Mouse (Mus musculus) heart, embryonic 10.5 days (tissue): Measurements from ENCODE around the gene C87436. TPM values are rescaled to one million over a fixed set of nuclear protein-coding genes. Genes with fewer than 3 reads are reported as not detected.

ENCODE experiments used
- DNase-seq: peaks from one replicate; pipeline ENCODE4 v3.0.0-alpha.2; 2017; ENCODE audit warnings: low spot score
- H3K27ac ChIP-seq: fragments of 300-500 bp; sonication (generic); 2 replicates; pipeline ENCODE4 v1.5.1; 2016; ENCODE audit warnings: mild to moderate bottlenecking
- H3K27me3 ChIP-seq: fragments of 300-500 bp; sonication (generic); 2 replicates; pipeline ENCODE4 v1.6.1; 2016; ENCODE audit warnings: mild to moderate bottlenecking; ENCODE audit not compliant: poor library complexity, insufficient read depth, severe bottlenecking
- H3K36me3 ChIP-seq: fragments of 300-500 bp; sonication (generic); 2 replicates; pipeline ENCODE4 v1.6.1; 2016; ENCODE audit warnings: mild to moderate bottlenecking, moderate library complexity
- H3K4me1 ChIP-seq: fragments of 300-500 bp; sonication (generic); 2 replicates; pipeline ENCODE4 v1.6.1; 2016; ENCODE audit warnings: mild to moderate bottlenecking
- H3K4me3 ChIP-seq: fragments of 300-500 bp; sonication (generic); 2 replicates; pipeline ENCODE4 v1.5.1; 2016; ENCODE audit warnings: mild to moderate bottlenecking, moderate library complexity
- H3K9me3 ChIP-seq: fragments of 300-500 bp; sonication (generic); 2 replicates; pipeline ENCODE4 v1.6.1; 2016; ENCODE audit warnings: mild to moderate bottlenecking, moderate library complexity
- WGBS: fragments of 180-500 bp; shearing (Covaris S2); methylation state at CpG from one replicate; pipeline ENCODE4 v1.1.7; 2016; 5-methylcytosine and 5-hydroxymethylcytosine counted together
- polyA plus RNA-seq: library from polyadenylated mRNA; unstranded; fragments of >200 nt; fragmentation: Nextera tagmentation; extraction: Ambion mirVana; gene quantifications from 2 replicates; pipeline ENCODE4 v1.2.1, GENCODE M21; 2016

Gene C87436
- polyA plus RNA-seq, 1 experiment from 2014 or later: 18.0 TPM

DNA sequence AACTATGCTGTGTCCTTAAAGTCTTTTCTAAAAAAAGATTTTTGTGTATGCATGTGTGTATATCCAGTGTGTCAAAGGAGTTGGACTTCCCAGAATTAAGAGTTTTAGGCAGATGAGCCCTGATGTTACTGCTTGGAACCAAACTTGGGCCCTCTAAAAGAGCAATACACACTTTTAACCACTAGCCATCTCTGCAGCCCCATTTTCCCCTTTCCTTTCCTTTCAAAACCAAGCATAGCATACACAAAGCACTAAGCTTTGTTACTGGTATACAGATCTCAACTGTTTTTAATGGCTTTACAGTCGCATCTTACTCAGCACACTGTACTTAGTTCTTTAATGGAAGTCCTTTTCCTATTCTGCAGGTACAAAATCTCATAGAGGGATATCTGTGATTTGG lies 1.4 kb downstream of the C87436 start:
- DNase-seq: peak; percentile 57
- peaks cover 30% of the 10 kb centered on the region for H3K36me3 ChIP-seq
- peaks cover 9% of the 10 kb centered on the region; the same call in 1 of the 2 replicates for H3K4me1 ChIP-seq
- WGBS: 91% methylated on average over 1 of the region's 1 CpGs
- peak overlapping the region; percentile 99; the same call in 1 of the 2 replicates for H3K27ac ChIP-seq
- no peaks in the 10 kb centered on the region for H3K27me3 ChIP-seq
- H3K9me3 ChIP-seq: no peaks in the 10 kb centered on the region
- peak overlapping the region; percentile 90 for H3K4me3 ChIP-seq

DNA sequence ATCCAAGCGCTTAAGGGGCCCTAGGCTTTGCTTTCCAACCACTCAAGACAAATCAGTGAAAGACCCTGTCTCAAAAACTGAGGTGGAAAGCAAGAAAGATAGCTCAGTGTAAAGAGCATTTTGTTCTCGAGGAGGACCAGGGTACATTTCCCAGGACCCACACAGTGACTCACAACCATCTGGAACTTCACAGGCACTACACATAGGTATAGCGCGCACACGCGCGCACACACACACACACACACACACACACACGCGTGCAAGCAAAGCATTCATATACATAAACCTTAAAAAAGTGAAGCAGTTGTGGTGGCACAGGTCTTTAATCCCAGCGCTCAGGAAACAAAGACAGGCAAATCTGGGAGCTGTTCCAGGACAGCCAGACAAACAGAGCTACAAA lies 3.4 kb downstream of the C87436 start:
- Histone ChIP-seq H3K36me3 (peaks cover 29% of the 10 kb centered on the region), H3K4me3 (no peak overlapping the region), H3K4me1 (peaks cover 9% of the 10 kb centered on the region; the same call in 1 of the 2 replicates), H3K27ac (no peak overlapping the region), H3K27me3 (no peaks in the 10 kb centered on the region), H3K9me3 (no peaks in the 10 kb centered on the region)
- peak; percentile 61 for DNase-seq
- WGBS: 94% methylated on average over 10 of the region's 10 CpGs

DNA sequence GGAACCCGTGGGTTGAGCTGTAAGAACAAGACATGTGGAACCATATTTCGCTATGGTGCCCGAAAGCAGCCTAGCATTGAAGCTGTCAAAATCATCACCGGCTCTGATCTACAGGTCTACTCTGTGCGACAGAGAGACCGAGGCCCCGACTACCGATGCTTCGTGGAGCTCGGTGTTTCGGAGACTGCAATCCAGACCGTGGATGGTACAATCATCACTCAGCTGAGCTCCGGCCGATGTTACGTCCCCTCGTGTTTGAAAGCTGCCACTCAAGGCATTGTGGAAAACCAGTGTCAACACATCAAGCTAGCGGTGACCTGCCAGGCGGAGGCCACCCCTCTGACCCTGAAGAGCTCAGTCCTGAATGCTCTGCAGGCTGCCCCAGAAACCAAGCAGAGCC lies 7.4 kb downstream of the C87436 start:
- Histone ChIP-seq H3K4me1 (no peaks in the 10 kb centered on the region), H3K27me3 (no peaks in the 10 kb centered on the region), H3K27ac (no peak overlapping the region), H3K4me3 (no peak overlapping the region), H3K9me3 (no peaks in the 10 kb centered on the region), H3K36me3 (peaks cover 57% of the 10 kb centered on the region)
- WGBS: 88% methylated on average over 18 of the region's 18 CpGs
- peak; percentile 68 for DNase-seq

DNA sequence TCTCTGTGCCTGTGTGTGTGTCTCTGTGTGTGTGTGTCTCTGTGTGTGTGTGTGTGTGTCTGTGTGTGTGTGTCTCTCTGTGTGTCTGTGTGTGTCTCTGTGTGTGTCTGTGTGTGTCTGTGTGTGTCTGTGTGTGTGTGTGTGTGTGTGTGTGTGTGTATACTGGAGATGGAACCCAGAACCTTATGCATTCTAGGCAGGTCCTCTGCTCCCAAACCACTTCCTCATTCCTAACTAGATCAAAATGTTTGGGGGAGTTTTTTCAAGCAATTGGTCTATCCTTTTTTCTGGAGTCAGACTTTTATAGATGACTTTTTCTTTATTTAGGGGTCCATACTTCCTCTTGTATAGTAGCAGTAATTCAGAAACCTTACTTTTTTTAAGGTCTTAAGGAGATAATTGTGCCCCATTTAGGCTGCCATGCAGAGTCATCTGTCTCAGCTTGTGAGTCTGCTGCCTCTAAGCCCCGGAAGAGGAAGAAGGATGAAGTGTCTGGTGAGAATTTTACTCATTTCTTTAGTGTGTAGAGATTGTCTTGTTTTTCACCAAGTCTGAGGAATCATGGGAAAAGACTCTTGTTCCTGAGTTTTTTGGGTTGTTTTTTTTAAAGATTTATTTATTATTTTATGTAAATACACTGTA lies 8.9 kb downstream of the C87436 start:
- H3K4me1 ChIP-seq: no peaks in the 10 kb centered on the region
- no peaks in the 10 kb centered on the region for H3K27me3 ChIP-seq
- H3K4me3 ChIP-seq: no peak overlapping the region
- WGBS: 90% methylated on average over 1 of the region's 1 CpGs
- DNase-seq: no peak
- no peaks in the 10 kb centered on the region for H3K9me3 ChIP-seq
- peaks cover 65% of the 10 kb centered on the region for H3K36me3 ChIP-seq
- H3K27ac ChIP-seq: no peak overlapping the region

DNA sequence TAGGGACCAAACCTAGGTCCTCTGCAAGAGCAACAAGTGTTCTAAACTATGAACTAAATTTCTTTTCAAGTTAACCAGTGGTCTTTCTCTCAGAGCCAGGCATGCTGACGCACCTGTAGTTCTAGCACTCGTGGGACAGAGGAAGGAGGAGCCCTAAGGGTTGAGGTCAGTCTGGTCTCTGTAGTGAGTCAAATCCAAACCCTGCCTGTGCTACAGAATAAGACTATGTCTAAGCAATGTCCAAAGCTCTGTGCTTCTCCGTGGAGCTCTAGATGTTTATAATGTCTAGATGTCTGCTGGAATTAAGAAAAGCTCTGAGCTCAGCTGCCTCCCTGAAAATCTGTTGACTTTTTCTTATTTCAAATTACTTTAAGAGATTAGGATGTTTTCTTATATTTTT lies 18.6 kb downstream of the C87436 start:
- peaks cover 69% of the 10 kb centered on the region for H3K36me3 ChIP-seq
- H3K4me3 ChIP-seq: no peak overlapping the region
- no peaks in the 10 kb centered on the region for H3K27me3 ChIP-seq
- no peak for DNase-seq
- H3K4me1 ChIP-seq: no peaks in the 10 kb centered on the region
- no peak overlapping the region for H3K27ac ChIP-seq
- 88% methylated on average over 3 of the region's 3 CpGs for WGBS
- no peaks in the 10 kb centered on the region for H3K9me3 ChIP-seq

DNA sequence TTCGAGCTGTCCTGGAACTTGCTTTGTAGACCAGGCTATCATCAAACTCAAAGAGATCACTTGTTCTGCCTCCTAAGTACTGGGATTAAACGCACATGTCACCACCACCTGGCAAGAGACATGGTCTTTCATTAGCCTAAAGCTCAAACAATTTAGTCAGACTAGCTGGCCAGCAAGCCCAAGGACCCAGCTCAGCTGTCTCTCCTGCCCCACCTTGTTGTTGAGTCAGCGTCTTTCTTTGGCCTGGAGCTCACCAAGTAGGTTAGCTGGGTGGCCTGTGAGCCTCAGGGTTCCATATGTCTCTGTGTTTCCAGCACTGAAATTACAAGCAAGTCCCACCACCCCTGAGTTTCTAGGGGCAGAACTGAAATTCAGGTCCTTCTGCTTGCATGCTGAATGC lies 24.9 kb downstream of the C87436 start:
- no peaks in the 10 kb centered on the region for H3K27me3 ChIP-seq
- no peak overlapping the region for H3K27ac ChIP-seq
- H3K4me3 ChIP-seq: no peak overlapping the region
- H3K4me1 ChIP-seq: no peaks in the 10 kb centered on the region
- 94% methylated on average over 3 of the region's 3 CpGs for WGBS
- H3K9me3 ChIP-seq: no peaks in the 10 kb centered on the region
- peaks cover 65% of the 10 kb centered on the region for H3K36me3 ChIP-seq
- no peak for DNase-seq

DNA sequence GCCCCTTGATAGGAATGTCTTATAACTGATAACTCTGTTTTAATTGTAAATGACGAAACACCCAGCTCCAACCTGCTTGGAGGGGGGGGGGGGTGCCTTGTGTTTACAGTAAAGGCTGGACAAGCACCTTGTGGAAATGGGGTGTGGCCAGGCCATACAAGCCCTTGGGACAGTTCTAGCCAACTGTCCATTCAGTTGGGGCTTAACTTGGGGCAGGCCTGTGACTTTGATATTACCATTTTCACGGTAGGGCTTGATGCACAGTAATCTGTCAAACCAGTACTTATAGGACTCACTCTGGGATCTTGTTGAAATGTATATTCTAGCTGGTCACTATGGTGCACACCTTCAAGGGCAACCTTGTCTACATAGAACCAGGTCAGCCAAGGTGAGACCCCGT lies 33.1 kb downstream of the C87436 start:
- H3K27ac ChIP-seq: peak overlapping the region; percentile 91
- DNase-seq: no peak
- peak overlapping the region; percentile 57; the same call in 1 of the 2 replicates for H3K4me3 ChIP-seq
- H3K4me1 ChIP-seq: peaks cover 41% of the 10 kb centered on the region
- 79% methylated on average over 3 of the region's 3 CpGs for WGBS
- H3K36me3 ChIP-seq: peaks cover 31% of the 10 kb centered on the region
- no peaks in the 10 kb centered on the region for H3K27me3 ChIP-seq
- no peaks in the 10 kb centered on the region for H3K9me3 ChIP-seq

DNA sequence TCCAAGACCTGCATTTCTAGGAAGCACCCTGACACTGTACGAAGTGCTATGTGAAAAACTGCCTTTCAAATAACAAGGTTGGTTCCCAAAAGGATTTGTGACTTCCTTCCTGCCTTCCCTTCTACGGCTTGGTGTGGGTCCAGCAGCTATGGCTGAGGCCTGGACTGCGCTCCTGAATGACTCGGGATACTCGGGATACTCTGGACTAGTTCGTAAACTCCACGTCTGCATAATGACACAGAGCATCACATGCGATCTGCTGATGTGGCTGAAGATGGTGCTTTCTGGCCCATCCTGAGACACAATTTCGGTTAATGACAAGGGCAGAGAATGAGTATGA lies 33.6 kb downstream of the C87436 start:
- DNase-seq: no peak
- peaks cover 44% of the 10 kb centered on the region for H3K4me1 ChIP-seq
- H3K9me3 ChIP-seq: no peaks in the 10 kb centered on the region
- no peaks in the 10 kb centered on the region for H3K27me3 ChIP-seq
- 25% methylated on average over 9 of the region's 9 CpGs for WGBS
- H3K36me3 ChIP-seq: peaks cover 30% of the 10 kb centered on the region
- peak overlapping the region; percentile 91 for H3K27ac ChIP-seq
- peak overlapping the region; percentile 57 for H3K4me3 ChIP-seq

DNA sequence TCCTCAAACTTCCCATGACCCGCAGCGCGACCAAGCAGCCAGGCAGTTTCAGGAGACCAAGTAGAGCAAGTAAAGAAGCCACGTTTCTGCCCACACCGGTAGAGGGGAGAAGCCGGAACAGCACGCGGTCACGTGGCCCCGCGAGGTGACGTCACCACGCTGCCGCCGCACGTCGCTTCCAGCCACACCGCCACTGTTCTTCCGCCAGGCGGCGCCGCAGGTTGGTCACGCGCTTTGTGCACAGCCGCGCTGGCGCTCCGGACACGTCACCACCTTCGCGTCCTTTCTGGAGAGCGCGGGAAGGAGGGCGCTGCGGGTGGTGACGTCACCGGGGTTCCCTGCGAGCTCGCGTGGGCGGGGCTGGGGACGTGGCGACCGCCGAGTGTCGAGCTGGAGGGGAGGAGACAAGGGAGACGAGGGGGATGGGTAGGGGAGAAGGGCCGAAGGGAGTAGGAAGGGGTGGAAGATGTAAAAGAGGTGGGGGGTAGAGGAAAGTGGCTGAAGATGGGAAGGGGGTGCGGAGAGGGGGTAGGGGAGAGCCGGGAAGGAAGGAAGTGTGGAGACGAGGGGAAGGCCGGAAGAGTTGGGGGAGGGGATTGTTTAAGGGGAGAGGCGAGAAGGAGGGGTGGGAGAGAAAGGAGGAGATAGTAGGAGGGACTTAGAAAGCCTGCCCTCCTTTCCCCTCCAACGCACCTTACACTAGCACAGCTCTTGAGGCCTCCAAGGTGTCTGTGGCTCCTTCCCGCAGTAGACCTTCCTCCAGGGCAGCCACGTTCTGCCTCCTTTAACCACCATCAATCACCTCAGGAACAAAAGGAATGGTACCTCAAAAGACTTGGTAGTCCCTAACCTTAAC lies 34.2 kb downstream of the C87436 start:
- under 1% methylated on average over 55 of the region's 56 CpGs for WGBS
- DNase-seq: peak; percentile 100
- Histone ChIP-seq H3K4me1 (peaks cover 48% of the 10 kb centered on the region), H3K9me3 (no peaks in the 10 kb centered on the region), H3K36me3 (peaks cover 25% of the 10 kb centered on the region), H3K27ac (peak overlapping the region; percentile 91), H3K27me3 (no peaks in the 10 kb centered on the region), H3K4me3 (peak overlapping the region; percentile 57)

DNA sequence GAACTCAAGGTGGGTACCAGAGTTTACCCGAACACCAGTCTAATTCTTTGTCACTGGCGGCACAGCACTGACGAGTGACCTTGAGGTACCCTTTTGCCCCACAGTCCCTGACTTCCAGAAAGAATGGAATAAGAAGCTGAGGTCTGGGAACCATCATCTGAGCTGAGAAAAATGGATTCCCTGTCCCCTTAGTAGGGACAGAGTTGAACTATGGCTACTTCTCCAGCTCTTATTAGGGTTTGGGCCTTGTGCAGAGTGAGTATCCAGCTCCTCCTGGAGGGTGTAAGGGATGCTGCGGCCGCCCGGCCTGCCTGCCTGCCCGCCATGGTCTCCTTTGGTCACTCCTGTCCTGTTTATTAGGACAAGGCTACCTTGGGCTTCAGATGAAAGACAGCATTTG lies 34.9 kb downstream of the C87436 start:
- H3K9me3 ChIP-seq: no peaks in the 10 kb centered on the region
- H3K27ac ChIP-seq: peak overlapping the region; percentile 91
- H3K36me3 ChIP-seq: peaks cover 18% of the 10 kb centered on the region
- no peak for DNase-seq
- H3K4me3 ChIP-seq: peak overlapping the region; percentile 57
- no peaks in the 10 kb centered on the region for H3K27me3 ChIP-seq
- H3K4me1 ChIP-seq: peaks cover 55% of the 10 kb centered on the region
- 68% methylated on average over 7 of the region's 7 CpGs for WGBS

DNA sequence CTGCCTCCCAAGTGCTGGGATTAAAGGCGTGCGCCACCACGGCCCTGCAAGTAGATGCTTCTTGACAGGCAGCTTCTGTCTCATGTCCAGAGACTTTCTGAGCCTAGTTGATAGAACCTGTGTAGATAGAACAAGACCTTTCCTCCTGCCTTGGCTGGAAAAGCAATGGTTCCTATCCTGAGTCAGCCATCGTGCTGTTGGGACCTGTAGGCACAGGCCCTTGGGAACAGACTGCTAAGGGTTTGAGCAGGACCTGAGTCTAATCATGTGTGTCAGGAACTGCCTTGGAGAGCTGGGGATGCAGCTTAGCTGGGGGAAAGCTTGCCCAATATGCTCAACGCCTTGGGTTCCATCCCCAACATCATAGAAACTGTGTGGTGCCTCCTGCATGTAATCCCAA lies 35.9 kb downstream of the C87436 start:
- H3K27ac ChIP-seq: peak overlapping the region; percentile 91
- H3K4me3 ChIP-seq: no peak overlapping the region
- no peaks in the 10 kb centered on the region for H3K9me3 ChIP-seq
- WGBS: 88% methylated on average over 5 of the region's 5 CpGs
- DNase-seq: no peak
- peaks cover 65% of the 10 kb centered on the region for H3K4me1 ChIP-seq
- peaks cover 10% of the 10 kb centered on the region for H3K36me3 ChIP-seq
- H3K27me3 ChIP-seq: no peaks in the 10 kb centered on the region

DNA sequence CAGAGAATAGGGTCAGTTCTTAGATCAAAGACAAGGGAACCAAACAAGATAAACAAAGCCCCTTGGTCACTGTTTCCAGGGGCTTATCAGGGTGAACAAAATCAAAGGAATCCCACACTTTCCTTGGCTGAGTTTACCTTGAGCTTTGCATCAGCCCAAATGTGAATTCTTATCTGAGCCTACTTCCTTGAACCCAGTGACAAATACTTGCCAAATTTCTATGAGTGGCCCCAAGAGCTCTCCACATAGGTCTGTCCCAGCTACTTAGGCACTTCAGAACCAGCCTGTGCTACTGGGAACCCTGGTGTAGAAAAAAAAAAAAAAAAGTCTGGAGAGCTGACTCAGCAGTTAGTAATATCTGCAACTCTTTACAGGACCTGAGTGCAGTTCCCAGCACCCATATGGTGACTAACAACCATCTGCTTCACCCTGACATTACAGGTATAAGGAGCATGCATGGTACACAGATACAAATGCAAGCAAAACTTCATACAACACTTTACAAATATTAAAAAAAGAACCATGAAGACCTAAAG lies 36.5 kb downstream of the C87436 start:
- Histone ChIP-seq H3K36me3 (peaks cover 7% of the 10 kb centered on the region), H3K4me3 (no peak overlapping the region), H3K9me3 (no peaks in the 10 kb centered on the region), H3K27ac (peak overlapping the region; percentile 91), H3K4me1 (peaks cover 72% of the 10 kb centered on the region), H3K27me3 (no peaks in the 10 kb centered on the region)
- DNase-seq: no peak

DNA sequence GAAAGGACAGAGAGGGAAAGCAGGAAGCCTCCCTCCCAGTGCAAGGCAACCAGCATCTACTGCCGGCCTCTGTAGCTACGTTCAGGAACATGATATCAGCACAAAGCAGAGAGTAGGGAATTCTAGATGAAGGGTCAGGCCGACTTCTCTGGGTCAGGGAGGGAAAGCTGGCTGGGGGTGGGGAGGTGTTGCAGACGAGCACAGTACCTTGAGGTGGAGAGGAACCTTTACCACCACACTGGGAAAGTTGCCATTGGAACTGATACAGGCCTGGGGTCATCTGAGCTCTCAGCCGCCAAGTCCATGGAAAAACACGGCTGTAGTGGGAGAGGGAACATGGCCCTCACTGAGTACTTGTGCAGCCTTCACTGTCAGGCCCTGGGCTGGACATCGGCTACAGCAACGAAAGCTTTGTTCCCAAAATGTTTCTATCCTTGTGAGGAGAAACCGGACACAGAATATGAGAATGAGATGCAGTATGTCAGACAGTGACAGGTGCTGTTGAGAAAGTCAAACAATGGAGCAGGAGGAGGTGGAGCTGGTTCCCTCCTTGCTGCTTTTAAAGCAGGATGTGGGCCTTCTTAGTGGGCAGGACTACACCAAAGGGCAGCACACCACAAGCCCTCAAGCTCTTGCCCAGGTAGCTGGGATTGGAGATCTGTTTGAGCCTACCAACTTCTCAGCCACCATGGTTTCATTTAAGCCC lies 37.4 kb downstream of the C87436 start:
- Histone ChIP-seq H3K4me3 (no peak overlapping the region), H3K36me3 (no peaks in the 10 kb centered on the region)
- WGBS: 54% methylated on average over 9 of the region's 9 CpGs

More for the DNA sequence above, 37.4 kb downstream of the C87436 start:
- H3K27ac ChIP-seq: peak overlapping the region; percentile 71
- H3K27me3 ChIP-seq: no peaks in the 10 kb centered on the region
- H3K9me3 ChIP-seq: no peaks in the 10 kb centered on the region
- no peak for DNase-seq
- peaks cover 80% of the 10 kb centered on the region for H3K4me1 ChIP-seq
